Mouse (Mus musculus): Measurements from ENCODE around the gene Slc38a6.

Slc38a6 gene

DNA sequence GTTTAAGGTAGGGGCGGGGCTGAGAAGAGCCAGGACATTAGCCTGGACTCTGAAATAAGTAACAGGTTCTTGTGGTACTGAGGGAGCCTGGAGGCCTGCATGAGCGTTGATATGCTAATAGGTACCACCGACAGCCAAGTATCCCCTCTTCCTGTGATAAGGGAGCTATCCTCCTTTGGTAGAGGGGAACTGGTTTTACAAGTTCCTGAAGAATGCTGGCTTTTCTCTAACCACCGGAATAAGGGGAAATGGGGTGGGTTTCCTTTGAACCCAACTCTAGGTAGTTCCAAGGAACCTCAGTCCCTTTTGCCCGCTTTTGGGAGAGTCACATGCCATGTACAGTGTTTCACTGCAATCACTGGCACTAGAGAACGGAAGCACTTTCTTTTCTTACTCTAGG, 98.2 kb downstream of the Slc38a6 start:
- no peak for DNase-seq (ENCODE audit: low spot score in 2 of 2)

DNA sequence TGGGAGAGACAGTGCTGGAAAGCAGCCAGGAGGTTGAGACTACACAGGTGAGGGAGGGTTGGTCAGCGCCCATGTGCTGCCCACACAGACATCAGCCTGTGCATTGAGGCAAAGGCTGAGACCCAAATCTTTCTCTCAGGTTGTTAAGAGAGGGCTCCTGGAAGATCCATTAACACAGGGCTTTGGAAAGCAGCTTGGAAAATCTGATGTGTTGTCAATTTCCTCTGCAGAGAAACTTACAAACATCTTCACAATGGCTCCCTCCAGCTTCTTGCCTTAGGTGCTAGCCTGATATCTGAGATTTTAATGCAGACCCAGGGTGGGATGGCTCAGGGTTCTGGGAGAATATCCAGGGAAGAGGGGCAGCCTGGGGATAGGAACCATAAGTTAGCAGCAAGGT, 105.9 kb downstream of the Slc38a6 start:
- DNase-seq (ENCODE audit: low spot score in 2 of 2) = no peak

DNA sequence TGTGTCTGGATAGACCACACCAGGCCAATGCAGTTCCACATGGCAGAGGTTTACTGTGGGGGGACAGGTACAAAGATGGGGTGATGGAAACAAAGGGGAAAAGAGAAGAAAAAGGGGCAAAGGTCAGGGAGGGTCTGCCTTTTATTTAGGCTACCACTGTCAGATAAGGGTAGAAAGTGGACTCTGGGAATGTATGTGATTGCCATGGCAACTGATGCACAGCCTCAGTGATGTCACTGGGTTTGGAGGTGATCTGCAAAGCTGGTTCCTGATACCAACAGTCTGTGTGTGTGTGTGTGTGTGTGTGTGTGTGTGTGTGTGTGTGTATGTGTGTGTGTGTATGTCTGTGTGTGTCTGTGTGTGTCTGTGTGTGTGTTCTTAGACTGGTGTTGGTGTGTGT, 106.4 kb downstream of the Slc38a6 start:
- no peak for DNase-seq (ENCODE audit: low spot score in 2 of 2)

DNA sequence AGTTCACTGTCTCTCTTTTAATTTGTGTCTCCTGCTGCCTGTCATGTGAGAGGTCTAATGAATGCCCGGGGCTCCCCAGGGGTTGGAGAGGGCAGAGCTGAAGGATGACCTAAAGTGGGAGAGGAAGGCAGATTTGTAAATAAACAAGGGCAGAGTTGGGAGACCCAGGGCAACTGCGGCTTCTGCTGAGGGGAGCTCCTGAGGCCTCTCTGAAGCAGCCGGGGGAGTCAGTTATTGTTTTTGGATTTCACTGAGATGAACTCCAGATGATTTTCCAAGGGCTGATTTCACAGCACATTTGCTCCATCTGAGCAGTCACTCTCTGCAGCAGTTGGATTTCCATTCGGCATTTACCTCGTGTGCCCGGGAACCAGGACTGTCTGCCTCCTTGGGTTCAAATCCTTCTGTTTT, 107.3 kb downstream of the Slc38a6 start:
- no peak for DNase-seq (ENCODE audit: low spot score in 2 of 2)

DNA sequence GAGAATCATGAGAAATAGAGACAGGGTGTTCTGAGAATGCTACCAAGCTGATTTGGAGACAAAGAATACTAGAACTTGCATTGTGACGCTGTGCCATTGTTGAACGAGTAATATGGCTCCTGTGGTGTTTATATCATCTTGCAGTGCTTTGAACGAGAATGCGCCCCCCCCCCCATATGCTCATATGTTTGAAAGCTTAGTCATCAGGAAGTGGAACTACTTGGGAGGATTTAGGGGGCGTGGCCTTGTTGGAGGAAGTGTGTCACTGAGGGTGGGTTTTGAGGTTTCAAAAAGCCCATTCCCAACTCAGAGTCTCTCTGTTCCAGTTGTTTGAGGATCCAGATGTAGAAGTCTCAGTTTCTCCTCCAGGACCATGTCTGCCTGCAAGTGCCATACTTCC, 108.0 kb downstream of the Slc38a6 start:
- DNase-seq (ENCODE audit: low spot score in 2 of 2) = no peak

DNA sequence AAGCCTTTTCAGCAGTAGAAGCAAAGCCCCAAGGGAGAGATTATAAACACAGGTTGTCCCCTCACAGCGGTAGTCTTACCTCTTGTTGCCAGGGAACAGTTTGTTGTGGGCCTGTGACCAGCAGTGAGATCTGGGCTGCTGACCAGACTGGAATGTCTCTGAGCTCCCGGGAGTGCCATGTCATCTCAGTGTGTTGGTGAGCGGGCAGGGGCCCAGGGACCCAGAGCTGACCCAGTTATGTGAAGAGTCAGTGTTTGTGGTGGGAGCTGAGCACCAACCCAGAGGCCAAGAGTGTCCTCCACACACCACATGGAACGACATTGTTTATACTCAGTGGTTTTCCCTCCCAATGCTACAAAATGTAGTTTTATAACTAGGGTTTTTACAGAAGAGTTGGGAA, 112.8 kb downstream of the Slc38a6 start:
- no peak for DNase-seq (ENCODE audit: low spot score in 2 of 2)

DNA sequence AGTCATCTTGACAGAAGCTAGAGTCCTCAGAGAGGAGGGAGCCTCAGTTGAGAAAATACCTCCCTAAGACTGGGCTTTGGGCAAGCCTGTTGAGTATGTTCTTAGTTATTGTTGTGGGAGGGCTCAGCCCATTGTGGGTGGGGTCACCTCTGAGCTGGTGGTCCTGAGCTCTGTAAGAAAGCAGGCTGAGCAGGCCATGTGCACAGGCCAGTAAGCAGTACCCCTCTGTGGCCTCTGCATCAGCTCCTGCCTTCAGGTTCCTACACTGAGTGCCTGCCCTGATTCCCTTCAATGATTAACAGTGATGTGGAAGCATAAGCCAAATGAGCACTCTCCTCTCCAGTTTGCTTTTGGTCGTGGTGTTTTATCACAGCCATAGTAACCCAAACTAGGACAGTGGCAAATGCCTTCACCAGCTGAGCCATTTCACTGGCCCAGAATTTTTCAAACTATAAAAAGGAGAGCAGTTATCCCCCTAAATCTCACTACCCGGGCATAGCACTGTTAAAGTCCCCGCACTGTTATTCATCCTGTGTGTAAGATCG, 114.0 kb downstream of the Slc38a6 start:
- DNase-seq (ENCODE audit: low spot score in 2 of 2) = no peak

DNA sequence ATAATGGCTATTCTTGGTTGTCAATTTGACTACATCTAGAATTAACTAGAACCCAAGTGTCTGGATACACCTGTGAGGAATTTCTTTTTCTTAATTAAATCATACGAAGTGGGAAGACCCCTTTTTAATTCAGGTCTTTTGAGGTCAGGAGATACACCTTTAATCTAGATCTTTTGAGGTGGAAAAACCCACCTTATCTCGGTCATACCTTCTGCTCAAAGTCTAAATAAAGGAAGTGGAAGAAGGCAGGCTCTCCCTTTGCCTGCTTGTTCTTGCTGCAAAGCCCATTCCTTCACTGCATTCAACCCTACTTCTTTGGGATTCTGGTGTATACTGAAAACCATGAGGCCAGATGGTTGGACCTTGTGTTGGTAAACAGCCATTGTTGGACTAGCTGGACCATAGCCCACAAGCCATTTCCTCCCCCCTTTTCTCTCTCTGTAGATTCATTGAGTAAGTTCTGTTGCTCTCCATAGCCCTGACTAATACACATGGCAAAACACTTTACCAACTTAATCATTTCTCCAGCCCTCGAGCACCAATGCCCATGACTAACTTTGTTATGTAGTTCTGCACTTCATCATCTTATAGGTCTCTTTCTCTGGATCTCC, 115.0 kb downstream of the Slc38a6 start:
- DNase-seq (ENCODE audit: low spot score in 2 of 2) = no peak

DNA sequence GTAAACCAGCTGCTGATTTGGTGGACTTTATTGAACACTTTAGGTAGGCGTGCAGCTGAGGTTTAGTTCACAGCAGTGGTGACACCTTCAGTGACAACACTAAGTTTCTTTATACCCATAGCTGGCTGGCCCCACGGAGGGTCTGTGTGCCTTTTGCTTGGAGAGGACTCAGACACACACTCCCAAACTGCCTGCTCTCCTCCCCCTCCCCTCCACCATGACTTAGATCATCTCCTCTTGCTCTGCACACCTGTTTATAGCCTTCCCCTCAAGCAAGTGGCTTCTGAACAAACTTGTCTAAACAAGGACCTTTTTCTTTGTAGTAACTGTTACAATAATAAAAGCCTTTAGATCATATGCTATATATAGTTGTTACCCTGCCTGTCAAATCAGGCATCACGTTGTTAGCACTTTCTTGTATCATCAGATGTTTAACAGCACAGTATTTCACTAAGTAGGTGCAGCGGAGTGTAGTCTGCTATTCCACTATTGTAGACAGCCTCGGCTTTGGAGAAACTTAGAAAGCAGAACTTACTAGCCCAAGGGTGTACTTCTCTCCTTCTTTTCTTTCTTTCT, 115.6 kb downstream of the Slc38a6 start:
- no peak for DNase-seq (ENCODE audit: low spot score in 2 of 2)

DNA sequence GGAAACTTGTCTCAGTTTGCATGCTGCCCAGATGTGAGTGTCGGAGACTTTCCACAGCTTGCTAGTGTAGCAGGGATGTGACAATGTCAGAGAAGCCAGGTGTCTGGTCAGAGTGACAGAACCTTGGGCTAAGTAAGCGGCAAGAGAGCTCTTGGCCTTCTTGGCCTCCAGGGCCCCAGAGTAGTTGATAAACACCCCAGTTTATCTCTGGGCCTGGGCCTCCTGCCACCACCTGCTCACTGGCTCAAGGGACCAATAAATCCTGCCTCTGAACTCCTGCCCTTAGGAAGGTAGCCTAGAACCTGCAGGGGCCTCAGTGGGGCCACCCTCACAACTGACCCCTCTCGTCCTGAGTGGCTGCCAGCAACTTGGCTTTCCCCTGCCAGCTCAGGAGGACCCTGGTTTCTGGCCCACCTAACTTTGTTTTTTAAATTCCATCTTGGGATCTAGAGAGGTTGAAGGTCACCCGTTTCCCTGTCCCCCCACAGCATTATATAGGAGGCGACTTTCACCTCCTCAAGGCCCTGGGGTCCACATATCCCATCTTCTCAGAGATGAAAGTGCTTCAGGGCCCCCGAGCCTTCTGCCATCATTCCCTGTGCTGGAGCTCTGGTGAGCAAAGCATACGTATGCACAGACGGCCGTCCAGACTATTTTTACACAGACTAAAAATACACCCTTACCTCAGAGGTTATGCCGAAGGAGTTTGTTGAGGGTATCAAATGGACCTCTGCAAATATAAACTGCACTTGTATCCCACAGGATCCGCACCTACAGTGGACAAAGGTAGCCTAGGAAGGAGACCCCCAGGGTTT, 116.5 kb downstream of the Slc38a6 start:
- no peak for DNase-seq (ENCODE audit: low spot score in 2 of 2)
